Mouse (Mus musculus): ENCODE measurements around the gene Clpp.
A peak's percentile ranks its signal among the peaks of the same experiment; 100 is the strongest.

Gene Clpp

DNA sequence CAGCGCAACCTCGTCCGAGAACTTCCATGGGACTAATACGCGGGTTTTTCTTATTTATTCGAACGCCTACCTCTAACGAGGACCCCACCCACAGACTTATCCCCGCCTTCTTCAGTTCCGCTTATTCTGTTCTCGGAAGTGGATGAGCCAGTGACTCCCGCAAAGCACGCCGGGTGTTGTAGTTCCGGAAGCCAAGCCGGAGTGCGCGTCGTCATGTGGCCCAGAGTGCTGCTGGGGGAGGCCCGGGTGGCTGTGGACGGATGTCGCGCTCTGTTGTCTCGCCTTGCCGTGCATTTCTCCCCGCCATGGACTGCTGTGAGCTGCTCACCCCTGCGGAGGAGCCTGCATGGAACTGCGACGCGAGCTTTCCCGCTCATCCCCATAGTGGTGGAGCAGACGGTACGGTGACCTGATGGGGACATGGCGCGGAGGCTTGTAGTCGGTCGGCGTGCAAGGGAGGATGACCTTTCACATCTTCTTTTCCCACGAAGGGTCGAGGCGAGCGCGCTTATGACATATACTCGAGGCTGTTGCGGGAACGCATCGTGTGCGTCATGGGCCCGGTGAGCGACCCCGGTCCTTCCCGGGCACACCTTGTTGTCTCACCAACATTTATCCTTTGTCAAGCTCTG is at the start of gene Clpp:
Gene Clpp (plus strand): TSS at position 191 of the 632 bp plus-strand sequence.
- peak; percentile 96 for DNase-seq

DNA sequence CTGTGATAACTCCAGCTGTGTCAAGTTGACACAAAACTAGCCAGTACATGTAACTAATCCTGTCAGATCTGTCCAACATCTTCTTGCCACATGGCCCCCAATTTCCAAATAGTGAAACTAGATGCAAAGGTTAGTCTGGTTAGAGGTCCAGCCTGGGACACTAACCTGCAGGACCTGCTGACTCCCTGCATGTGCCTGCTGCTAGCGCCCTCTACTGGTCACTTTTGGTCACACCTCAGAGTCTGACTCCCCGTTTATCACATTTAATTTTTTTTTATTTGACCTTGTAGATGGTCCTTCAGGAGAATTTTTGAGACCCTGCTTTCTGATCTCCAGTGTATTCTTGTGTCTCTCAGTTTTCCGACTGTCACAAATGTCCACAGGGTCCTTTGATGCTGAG is 39.2 kb upstream of the Clpp start:
- DNase-seq: peak; percentile 74

DNA sequence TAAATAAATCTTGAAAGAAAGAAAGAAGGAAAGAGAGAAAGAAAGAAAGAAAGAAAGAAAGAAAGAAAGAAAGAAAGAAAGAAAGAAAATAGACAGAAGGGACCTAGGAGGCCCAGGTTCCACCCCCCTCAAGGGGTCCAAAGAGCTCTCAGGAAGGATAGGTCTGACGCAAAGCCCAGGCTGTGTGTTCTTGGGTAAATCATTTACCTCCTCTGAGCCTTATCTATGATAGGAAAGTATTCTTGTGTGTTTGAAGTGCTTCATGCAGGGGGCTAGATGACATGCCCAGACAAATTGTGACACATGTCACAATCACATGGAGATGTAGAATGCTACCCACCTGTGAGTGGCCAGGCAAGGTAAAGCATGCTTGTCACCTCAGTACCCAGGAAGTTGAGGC is 37.5 kb upstream of the Clpp start:
- DNase-seq: no peak

- DNase-seq: no peak
These were observed 35.2 kb upstream of the Clpp start for GRCm38 (mm10) chr17:56954871-56955270.

DNA sequence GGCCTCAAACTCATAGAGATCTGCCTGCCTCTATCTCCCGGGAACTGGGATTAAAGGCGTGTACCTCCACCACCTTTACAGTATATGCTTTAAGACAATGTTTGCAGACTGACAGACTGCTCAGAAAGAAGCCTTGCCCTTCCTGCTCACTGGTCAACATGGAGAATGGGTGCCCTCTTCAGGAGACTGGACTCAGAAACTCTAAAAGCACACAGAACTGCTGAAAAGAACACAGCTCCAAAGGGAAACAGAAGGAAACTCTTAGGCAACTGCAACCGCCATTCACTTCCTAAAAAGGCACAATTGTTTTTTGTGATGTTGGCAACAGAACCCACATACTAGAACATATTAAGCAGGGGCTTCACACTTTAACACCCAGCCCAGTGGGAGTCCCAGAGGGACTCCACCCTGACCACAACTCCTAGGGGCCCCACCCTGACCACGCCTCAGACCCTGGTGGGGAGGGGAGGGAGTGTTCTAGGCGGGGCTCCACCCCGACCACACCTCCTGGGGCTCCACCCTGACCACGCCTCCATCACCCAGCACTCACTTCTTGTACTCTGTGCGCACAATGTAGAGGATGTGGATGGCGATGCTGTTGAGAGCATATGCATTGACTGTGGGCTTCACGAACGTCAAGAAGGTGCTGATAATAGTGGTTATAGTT is 32.2 kb upstream of the Clpp start:
- DNase-seq: no peak

DNA sequence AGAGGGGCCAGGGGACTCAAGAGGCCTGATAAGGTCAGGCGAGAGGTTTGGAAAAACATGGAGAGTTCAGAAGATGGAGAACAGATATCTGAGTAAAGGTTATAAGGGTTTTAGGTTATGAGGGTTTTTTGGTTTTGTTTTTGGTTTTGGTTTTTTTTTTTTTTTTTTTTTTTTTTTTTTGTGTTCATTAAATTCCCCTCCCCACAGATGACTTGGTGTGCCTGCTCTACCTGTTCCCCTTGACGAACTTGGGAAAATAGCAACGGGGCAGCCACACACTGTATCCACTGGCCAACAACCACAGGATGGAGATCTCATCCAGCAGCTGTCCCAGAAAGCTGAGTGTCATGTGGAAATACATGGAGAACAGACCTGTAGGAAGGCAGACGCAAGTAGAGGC is 31.4 kb upstream of the Clpp start:
- DNase-seq: no peak

DNA sequence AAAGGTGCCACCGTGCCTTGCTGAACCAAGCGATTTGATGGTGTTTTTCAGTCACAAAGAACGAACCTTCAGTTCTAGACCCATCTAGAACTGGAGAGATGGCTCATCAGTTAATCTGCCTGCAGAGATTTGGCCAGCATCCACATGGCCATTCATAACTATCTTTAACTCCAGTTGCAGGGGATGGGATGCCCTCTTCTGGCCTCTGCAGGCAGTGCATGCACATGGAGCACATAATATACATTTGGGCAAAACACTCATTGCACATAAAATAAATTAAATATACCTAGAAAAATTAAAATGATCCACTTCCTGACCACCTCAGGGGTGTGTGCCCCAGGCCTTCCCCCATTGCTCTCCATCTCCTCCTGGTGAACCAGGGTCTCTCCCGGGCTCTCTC is 28.2 kb upstream of the Clpp start:
- DNase-seq: no peak

DNA sequence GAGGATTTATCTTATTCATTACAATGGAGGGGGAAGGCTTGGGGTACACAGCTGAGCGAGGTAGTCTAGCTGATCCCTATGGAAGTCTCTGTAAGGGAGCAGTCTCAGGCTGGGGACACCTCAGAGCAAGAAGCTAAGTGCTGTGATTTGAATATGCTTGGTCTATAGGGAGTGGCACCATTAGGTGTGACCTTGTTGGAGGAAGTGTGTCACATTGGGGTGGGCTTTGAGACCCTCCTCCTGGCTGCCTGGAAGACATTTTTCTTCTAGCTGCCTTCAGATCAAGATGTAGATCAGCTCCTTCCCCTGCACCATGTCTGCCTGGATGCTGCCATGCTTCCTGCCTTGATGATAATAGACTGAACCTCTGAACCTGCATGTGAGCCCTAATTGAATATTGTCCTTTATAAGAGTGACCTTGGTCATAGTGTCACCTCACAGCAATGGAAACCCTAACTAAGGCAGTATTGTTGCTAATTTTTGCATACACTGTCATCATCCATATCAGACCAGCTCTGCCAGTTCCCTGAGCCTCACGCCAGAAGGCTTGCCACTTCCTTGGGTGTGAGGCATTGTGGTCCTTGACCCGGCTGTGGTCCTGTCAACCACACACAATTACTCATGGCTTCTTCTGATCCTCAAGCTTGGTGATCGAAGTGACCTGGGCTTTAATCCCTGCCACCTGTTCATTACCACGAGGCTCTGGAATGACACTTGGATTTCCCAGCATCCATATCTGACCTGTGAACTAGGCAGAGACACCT is 27.3 kb upstream of the Clpp start:
- DNase-seq: no peak

DNA sequence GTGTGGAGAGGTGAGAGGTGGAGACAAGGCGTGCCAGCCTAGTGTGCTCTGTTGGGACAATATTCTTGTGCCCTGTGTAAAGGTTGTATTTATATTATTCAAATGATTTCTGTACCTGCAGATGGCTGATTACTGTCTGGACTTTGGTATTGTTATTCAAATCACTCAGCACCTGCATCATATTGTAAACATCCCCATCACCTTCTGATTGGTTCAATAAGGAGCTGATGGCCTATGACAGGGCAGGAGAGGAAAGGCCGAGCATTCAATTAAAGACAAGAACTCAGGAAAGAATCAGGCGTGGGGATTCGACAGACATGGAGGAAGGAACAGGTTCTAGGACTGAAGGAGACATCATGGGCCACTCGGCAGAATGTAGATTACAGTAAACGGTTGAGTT is 26.5 kb upstream of the Clpp start:
- no peak for DNase-seq

GRCm38 (mm10) chr17:56969321-56969720 is 20.8 kb upstream of the Clpp start:
- DNase-seq: no peak

DNA sequence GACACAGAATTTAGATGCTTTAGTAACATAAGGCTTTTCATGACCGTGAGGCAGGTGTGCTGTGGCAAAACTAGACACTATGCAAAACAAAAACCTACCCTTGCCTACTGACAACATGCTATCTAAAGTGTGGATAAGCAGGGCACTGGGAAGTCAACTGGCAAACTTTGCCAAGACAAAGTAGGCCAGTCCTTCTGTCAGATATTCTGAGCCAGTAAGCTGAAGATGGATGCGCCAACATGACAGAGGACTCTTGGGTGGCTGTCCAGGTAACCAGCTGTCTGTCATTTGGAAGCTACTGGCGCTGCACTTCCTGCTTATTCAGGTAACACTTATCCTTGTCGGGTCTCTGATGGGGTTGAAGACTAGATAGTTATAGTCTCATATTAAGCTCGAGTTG is 20.0 kb upstream of the Clpp start:
- DNase-seq: no peak

DNA sequence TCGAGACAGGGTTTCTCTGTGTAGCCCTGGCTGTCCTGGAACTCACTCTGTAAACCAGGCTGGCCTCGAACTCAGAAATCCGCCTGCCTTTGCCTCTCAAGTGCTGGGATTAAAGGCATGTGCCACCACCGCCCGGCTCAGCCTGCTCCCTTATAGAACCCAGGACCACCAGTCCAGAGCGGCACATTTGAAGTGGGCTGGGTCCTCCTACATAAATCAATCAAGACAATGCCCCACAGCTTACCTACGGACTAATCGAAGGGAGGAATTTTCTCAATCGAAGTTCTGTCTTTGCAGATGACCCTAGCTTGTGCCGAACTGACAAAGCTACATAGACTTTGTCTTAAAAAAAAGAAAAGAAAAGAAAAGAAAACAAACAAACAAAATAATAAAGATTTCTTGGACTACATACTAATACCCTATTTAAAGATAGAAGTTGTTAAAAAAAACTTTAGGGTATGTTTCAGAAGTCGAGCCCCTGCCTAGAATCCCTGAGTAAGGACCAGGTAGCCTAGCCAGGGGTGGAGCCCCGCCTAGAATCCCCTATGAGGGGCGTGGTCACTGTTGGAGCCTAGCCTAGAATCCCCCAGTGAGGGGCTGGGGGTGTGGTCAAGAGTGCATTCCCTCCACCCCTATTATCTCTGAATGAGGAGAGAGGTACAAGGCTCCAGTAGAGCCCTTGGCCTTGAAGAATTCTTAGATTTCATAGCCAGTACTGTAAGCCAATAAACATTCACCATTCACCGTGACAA is 16.0 kb upstream of the Clpp start:
- DNase-seq: no peak

- DNase-seq: no peak
These were observed 15.3 kb upstream of the Clpp start for GRCm38 (mm10) chr17:56974708-56975240.

GRCm38 (mm10) chr17:56975391-56975790 is 14.7 kb upstream of the Clpp start:
- no peak for DNase-seq

DNA sequence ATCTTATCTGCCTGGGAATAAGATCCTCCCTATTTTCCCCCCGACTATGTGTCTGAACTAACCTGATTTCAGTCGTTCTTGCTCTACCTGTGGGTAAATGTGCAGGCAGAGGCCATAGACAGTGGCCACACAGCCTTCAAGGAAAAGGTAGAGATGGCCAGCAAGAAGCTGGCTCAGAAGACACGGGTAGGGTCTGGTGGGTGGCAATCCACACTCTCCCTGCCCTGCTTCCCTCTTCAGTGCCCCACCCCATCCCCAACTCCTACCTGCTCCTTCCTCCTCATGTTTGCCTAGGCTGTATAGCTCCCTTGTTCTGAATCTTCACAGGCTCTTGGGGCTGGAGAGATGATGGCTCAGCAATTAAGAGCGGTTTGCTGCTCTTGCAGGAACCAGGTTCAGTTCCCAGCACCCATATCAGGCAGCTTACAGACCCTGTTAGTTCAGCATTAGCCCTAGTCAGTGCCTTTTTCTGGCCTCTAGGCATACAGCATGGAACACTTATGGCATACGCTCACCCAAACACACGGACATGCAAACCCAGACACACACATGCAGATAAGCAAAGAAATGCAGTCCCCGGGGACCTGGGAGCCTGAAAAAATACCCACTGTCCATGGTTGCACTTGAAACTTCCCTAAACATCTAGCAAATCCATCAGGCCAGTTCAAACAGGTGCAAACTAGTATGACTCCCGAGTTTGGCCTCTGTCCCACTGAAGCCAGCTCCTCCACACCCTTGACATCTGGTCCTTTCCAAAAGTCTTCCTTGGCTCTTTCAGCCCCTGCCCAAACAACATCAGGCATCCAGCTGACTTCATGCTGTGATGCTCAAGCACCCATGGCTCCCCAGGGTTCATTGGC is 13.3 kb upstream of the Clpp start:
- no peak for DNase-seq

GRCm38 (mm10) chr17:56979524-56979923 is 10.6 kb upstream of the Clpp start:
- DNase-seq: no peak

- no peak for DNase-seq
These were observed 9.1 kb upstream of the Clpp start for GRCm38 (mm10) chr17:56981049-56981448.

- DNase-seq: no peak
These were observed 8.1 kb upstream of the Clpp start, which contains the start of gene Acer1 for GRCm38 (mm10) chr17:56982013-56982412. Gene Acer1, minus strand, starts transcription at chr17:56982126.

- no peak for DNase-seq
These were observed 5.2 kb upstream of the Clpp start for GRCm38 (mm10) chr17:56984886-56985285.

DNA sequence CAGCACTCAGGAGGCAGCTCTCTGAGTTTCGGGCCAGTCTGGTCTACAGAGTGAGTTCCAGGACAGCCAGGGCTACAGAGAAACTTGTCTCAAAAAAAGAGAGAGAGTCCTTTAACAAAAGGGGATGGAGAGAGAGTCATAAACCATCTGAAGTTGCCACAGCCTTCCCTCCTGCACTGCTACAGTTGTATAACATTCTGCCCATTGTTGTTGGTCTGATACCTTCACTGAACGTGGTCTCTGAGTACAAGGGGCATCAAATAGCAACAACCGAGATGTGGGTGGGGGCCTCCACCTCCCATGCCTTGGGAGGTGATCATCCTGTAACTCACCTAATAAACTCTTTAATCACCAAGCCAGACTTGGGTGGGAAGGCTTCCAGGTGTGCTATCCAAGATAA is 4.4 kb upstream of the Clpp start:
- no peak for DNase-seq

DNA sequence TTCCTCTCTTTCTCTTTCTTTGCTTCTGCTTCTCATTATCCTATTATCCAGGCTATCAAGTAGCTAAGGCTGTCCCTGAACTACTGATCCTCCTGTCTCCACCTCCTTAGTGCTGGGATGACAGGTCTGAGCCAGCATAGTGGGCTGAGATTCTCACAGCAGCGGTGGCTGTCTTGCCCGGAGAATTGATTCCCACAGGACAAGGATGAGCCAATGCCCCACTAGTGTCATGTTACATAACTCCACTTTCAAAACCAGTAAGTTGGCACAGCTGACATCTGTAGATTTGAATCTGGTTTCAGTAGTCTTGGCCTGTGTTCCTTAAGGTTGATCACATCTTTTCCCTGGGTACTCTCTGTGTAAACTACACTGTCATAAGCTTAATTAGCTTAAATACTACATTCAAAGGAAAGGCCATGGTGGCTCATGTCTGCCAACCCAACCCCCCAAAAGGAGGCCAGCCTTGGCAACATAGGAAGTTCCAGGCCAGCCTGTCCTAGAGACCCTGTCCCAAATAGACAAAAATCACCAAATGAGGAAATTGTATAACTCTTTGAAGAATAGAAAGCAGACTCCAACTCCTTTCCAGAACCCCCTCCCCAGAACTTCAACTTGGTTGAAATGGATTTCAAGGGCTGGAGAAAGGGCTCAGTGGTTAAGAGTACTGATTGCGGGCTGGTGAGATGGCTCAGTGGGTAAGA is 3.9 kb upstream of the Clpp start:
- no peak for DNase-seq

All from cerebellum, adult 9-10 months (tissue).